ENCODE assay signal across 13 mouse cellular contexts in genomic region chr9:41051080-41051932, GRCm38 (mm10). TPM values are rescaled to one million over a fixed set of nuclear protein-coding genes. Genes with fewer than 3 reads are reported as not detected.
DNase-seq lines count a peak whose midpoint lies in the region; ATAC-seq and TF ChIP-seq lines count a peak whose summit lies in the region.
"Had no signal": no experiment of that assay in that cellular context is flagged by ENCODE, and none has a peak within 500 bp of the region (broad histone marks: within the 10 kb centered on the region; RNA-seq: fewer than 3 reads in every experiment).

No protein-coding gene starts in this region.

- peak overlapping the region; percentile 92 for H3K27ac ChIP-seq in layer of hippocampus, adult 2 months
- H3K27ac ChIP-seq in midbrain, embryonic 14.5 days (replicated peaks; ENCODE audit: low read depth, low read length): peak overlapping the region; percentile 73

- no peak for DNase-seq in layer of hippocampus, adult 2 months (ENCODE audit: low spot score in 2 of 2)
- DNase-seq in layer of hippocampus, postnatal 36 days: no peak
- peak; percentile 54 for DNase-seq in brain, embryonic 14.5 days (ENCODE audit: low read depth)
- peak; percentile 52 for DNase-seq in midbrain, embryonic 14.5 days
- DNase-seq in yolk sac, embryonic 10.5 days (ENCODE audit: low spot score): no peak
- DNase-seq in gastrocnemius, postnatal 4 days (ENCODE audit: low spot score in 2 of 2): no peak
- DNase-seq: kidney, postnatal 4 days; left cerebral cortex, postnatal 4 days had no signal

- 0 out of 2 replicates have a peak overlapping the region, but pooled peaks have one; percentile 7 for H3K4me2 ChIP-seq in midbrain, embryonic 14.5 days (ENCODE audit: low read length)

- no peak for TF ChIP-seq CTCF in layer of hippocampus, adult 2 months (conservative IDR thresholded peaks at IDR 0.05)
- TF ChIP-seq CTCF in brain, embryonic 14.5 days (IDR thresholded peaks at IDR 0.05; ENCODE audit: borderline replicate concordance, extremely low read depth, insufficient read depth, insufficient read length): no peak

- no peak overlapping the region; the same call in 1 of the 2 replicates for H3K9ac ChIP-seq in midbrain, embryonic 14.5 days (replicated peaks; ENCODE audit: low read length)

- peaks cover 9% of the 10 kb centered on the region for H3K4me1 ChIP-seq in midbrain, embryonic 14.5 days (ENCODE audit: control insufficient read depth, insufficient read depth, low read length)

- H3K4me3 ChIP-seq in layer of hippocampus, adult 2 months: no peak overlapping the region
- H3K4me3 ChIP-seq in midbrain, embryonic 14.5 days (replicated peaks; ENCODE audit: low read depth, low read length): no peak overlapping the region
- H3K4me3 ChIP-seq: erythroblast, embryonic 14.5 days had no signal

- no peaks in the 10 kb centered on the region for H3K27me3 ChIP-seq in midbrain, embryonic 14.5 days (ENCODE audit: control insufficient read depth, insufficient read depth, low read length)

- WGBS in midbrain, embryonic 14.5 days: 56% methylated on average over 11 of the region's 11 CpGs

- H3K36me3 ChIP-seq in midbrain, embryonic 14.5 days (ENCODE audit: control insufficient read depth, insufficient read depth, low read length): no peaks in the 10 kb centered on the region

- ATAC-seq in granulocyte monocyte progenitor cell, adult 5-6 weeks (replicated peaks; ENCODE audit: poor library complexity, severe bottlenecking): peak; percentile 64
- ATAC-seq in midbrain, embryonic 14.5 days (ENCODE audit: low FRiP score, low TSS enrichment): no peak
- ATAC-seq in erythroid progenitor cell, adult 5-6 weeks (replicated peaks; ENCODE audit: low FRiP score, poor library complexity, severe bottlenecking): no peak
- ATAC-seq: CD4-positive, CD25-positive, alpha-beta regulatory T cell, adult 4 months had no signal

- no peak for TF ChIP-seq POLR2A in brain, embryonic 14.5 days (IDR thresholded peaks at IDR 0.05; ENCODE audit: borderline replicate concordance, extremely low read depth, insufficient read depth, insufficient read length, poor library complexity, severe bottlenecking)

- H3K9me3 ChIP-seq in midbrain, embryonic 14.5 days (ENCODE audit: control insufficient read depth, low read length): no peaks in the 10 kb centered on the region

RNA-seq across cellular contexts. Expression of gene Crtam, which starts 46.9 kb away (rescaled TPM):
- under 1 TPM; 0.12 to 0.36 TPM for total RNA-seq in layer of hippocampus, adult 2 months (2021)
- total RNA-seq in layer of hippocampus, postnatal 36 days (2021): under 1 TPM; 0.10 to 0.18 TPM
- polyA plus RNA-seq in brain, embryonic 14.5 days (2012; rRNA removed): 0.03 and 0.04 TPM in 2 replicates
- total RNA-seq in granulocyte monocyte progenitor cell, adult 5-6 weeks (2014; fragmentation: Nextera tagmentation): not detected in 2 replicates
- 0.10 TPM in 1 of 2 replicates, not detected in the other for total RNA-seq in granulocyte monocyte progenitor cell, adult 5-6 weeks (2017)
- 0.18 and 0.26 TPM in 2 replicates for polyA plus RNA-seq in midbrain, embryonic 14.5 days (2014; fragmentation: Nextera tagmentation; extraction: Ambion mirVana)
- total RNA-seq in erythroid progenitor cell, adult 5-6 weeks (2015; ENCODE audit: low replicate concordance): not detected in 2 replicates
- 0.26 TPM in 1 of 2 replicates, not detected in the other for total RNA-seq in erythroid progenitor cell, adult 5-6 weeks (2017; ENCODE audit: low replicate concordance)
- under 1 TPM; 0.10 to 0.29 TPM for total RNA-seq in gastrocnemius, postnatal 4 days (2021)
- polyA plus RNA-seq: erythroblast, embryonic 14.5 days; gonadal fat pad, adult 2 months had no signal

Comparison
In these comparisons a context has a peak if more than half of its experiments do, and no peak if none do; other contexts are left out.
1. DNase-seq: peak in brain, embryonic 14.5 days (single experiment) and midbrain, embryonic 14.5 days (single experiment); none in layer of hippocampus, adult 2 months (0 of 2), layer of hippocampus, postnatal 36 days (0 of 2), yolk sac, embryonic 10.5 days (single experiment) and gastrocnemius, postnatal 4 days (0 of 2).